Mouse (Mus musculus): Measurements from ENCODE around the gene Slc26a8.

DNA sequence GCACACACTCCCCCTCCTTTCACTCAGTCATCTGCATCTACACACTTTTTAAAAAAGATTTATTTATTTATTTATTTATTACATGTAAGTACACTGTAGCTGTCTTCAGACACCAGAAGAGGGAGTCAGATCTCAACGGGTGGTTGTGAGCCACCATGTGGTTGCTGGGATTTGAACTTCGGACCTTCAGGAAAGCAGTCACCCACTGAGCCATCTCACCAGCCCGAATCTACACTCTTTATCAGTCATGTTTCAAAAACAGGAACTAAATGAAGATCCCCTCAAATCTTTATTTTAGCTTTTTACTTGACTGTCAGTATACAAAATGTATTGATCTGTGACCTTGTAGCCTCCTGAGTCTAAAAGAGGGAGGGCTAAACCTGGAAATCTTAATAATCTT, 80.5 kb downstream of the Slc26a8 start:
- TF ChIP-seq ZNF384 (IDR thresholded peaks at IDR 0.05; ENCODE audit: low read depth, low read length) (no peak), ZC3H11A (IDR thresholded peaks at IDR 0.05; ENCODE audit: borderline replicate concordance, low read depth, low read length) (no peak)

Data from ES-E14 (cell line).